Comparison of ENCODE assay signal across 9 mouse cellular contexts in the genomic region with DNA sequence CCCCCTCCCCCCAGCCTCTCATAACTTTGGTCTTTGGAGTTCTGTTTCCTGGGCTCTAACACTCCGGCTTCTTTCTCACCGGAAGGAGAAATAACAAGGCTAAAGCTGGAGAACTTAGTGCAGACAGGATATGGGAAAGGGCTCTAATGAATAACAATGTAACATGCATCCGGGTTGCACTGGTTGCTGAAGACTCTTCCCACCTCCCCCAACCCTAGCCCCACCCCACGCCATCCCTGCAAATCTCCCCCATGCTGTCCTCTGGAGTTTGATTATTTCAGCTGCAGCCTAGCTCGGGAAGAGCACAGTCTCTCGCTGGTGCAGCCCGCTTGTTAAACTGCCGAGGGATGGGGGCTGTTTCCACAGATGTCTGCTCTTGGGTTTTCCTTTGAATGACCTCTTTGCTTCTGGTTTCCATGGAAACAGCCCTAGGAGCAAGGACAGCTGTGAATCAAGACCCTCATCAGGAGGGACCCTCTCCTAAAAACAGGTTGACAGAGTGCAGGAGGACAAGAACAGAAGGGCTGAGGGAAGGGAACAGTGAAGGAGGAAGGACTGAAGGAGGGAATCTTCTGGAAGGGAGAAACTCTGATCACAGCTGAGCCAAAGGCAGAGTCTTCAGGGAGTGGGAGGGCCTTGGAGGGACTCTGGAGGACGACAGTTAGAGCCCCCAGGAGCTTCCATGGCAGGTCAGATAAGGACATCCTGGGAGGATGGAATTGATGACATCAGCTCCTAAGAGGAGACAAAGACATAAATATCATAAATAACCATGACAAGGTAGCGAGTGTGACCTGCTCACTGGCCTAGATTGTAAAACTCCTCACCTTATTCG. TPM values are rescaled to one million over a fixed set of nuclear protein-coding genes. Genes with fewer than 3 reads are reported as not detected.
DNase-seq lines count a peak whose midpoint lies in the region; ATAC-seq and TF ChIP-seq lines count a peak whose summit lies in the region.
"Had no signal": no experiment of that assay in that cellular context is flagged by ENCODE, and none has a peak within 500 bp of the region (broad histone marks: within the 10 kb centered on the region; RNA-seq: fewer than 3 reads in every experiment).

No protein-coding gene starts in this region.

- peaks cover 34% of the 10 kb centered on the region for H3K4me1 ChIP-seq in forebrain, embryonic 12.5 days
- H3K4me1 ChIP-seq in limb, embryonic 15.5 days, result peaks cover 24% of the 10 kb centered on the region
- peaks cover 59% of the 10 kb centered on the region for H3K4me1 ChIP-seq in olfactory bulb, adult 2 months (ENCODE audit: control insufficient read depth, insufficient read depth, low read length)

- no peaks in the 10 kb centered on the region; the same call in 1 of the 2 replicates for H3K27me3 ChIP-seq in forebrain, embryonic 12.5 days
- H3K27me3 ChIP-seq in limb, embryonic 15.5 days, result no peaks in the 10 kb centered on the region

- TF ChIP-seq POLR2A in olfactory bulb, adult 2 months (IDR thresholded peaks at IDR 0.05; ENCODE audit: insufficient read depth, low read depth, low read length), result no peak

- H3K9ac ChIP-seq in forebrain, embryonic 12.5 days, result no peak overlapping the region; the same call in 1 of the 2 replicates
- no peak overlapping the region for H3K9ac ChIP-seq in limb, embryonic 15.5 days

- peak overlapping the region; percentile 21; the same call in 1 of the 2 replicates for H3K4me2 ChIP-seq in forebrain, embryonic 12.5 days
- peak overlapping the region; percentile 17; the same call in 1 of the 2 replicates for H3K4me2 ChIP-seq in limb, embryonic 15.5 days

- no peaks in the 10 kb centered on the region for H3K36me3 ChIP-seq in forebrain, embryonic 12.5 days (replicated peaks)
- H3K36me3 ChIP-seq in limb, embryonic 15.5 days, result no peaks in the 10 kb centered on the region

- intact Hi-C loops in gastrocnemius, postnatal 36 days (cut with DNase I), result loop anchor here (2.0 to 5.0 kb wide), 2 partner anchors 73 to 82 kb away; no protein-coding TSS in a partner anchor

- TF ChIP-seq CTCF in olfactory bulb, adult 2 months (IDR thresholded peaks at IDR 0.05; ENCODE audit: insufficient read depth, low read depth, low read length), result no peak

- H3K9me3 ChIP-seq in forebrain, embryonic 12.5 days, result no peaks in the 10 kb centered on the region
- no peaks in the 10 kb centered on the region for H3K9me3 ChIP-seq in limb, embryonic 15.5 days

- peak overlapping the region; percentile 68 for H3K27ac ChIP-seq in forebrain, embryonic 12.5 days
- H3K27ac ChIP-seq in limb, embryonic 15.5 days, result no peak overlapping the region; the same call in 1 of the 2 replicates
- H3K27ac ChIP-seq in olfactory bulb, adult 2 months (ENCODE audit: insufficient read depth, low read depth, low read length), result peak overlapping the region; percentile 86

- WGBS in forebrain, embryonic 12.5 days, result 20% methylated on average over 11 of the region's 11 CpGs
- 8% methylated on average over 11 of the region's 11 CpGs for WGBS in limb, embryonic 15.5 days
- 13% methylated on average over 11 of the region's 11 CpGs for WGBS in olfactory bulb, adult 2 months

- H3K4me3 ChIP-seq in forebrain, embryonic 12.5 days (replicated peaks), result no peak overlapping the region
- H3K4me3 ChIP-seq in limb, embryonic 15.5 days, result 0 out of 2 replicates have a peak overlapping the region, but pooled peaks have one; percentile 5
- H3K4me3 ChIP-seq in olfactory bulb, adult 2 months (ENCODE audit: insufficient read depth, low read depth, low read length), result no peak overlapping the region
- H3K4me3 ChIP-seq: erythroblast, embryonic 14.5 days had no signal

- peak; percentile 24 for DNase-seq in kidney, postnatal 10 days
- no peak for DNase-seq in kidney, postnatal 36 days
- no peak for DNase-seq in urinary bladder, postnatal 25 days (ENCODE audit: low spot score)
- DNase-seq in gastrocnemius, postnatal 36 days, result no peak
- DNase-seq in cerebellum, postnatal 25 days, result no peak

- peak; percentile 69 for ATAC-seq in forebrain, embryonic 12.5 days (ENCODE audit: low FRiP score)
- ATAC-seq in limb, embryonic 15.5 days (ENCODE audit: insufficient number of reproducible peaks, low FRiP score, low TSS enrichment, low read depth), result 0 out of 2 replicates have a peak, but pooled peaks have one; percentile 23

RNA-seq across cellular contexts. Expression of a gene that starts 5.6 kb away (rescaled TPM):
- polyA plus RNA-seq in forebrain, embryonic 12.5 days (2016; fragmentation: Nextera tagmentation; extraction: Ambion mirVana), result 2.4 and 3.7 TPM in 2 replicates
- polyA plus RNA-seq in limb, embryonic 15.5 days (2015; fragmentation: Nextera tagmentation; extraction: Ambion mirVana), result 0.35 and 0.55 TPM in 2 replicates
- polyA plus RNA-seq in olfactory bulb, adult 2 months (2012; ENCODE audit: insufficient read depth, insufficient read length, low replicate concordance, missing spikeins), result not detected in 2 replicates
- total RNA-seq in gastrocnemius, postnatal 36 days (2021), result not detected
- polyA plus RNA-seq: erythroblast, embryonic 14.5 days had no signal

RNA-seq across cellular contexts. Expression of a gene that starts 27.0 kb away (rescaled TPM):
- 0.05 TPM in 1 of 2 replicates, not detected in the other for polyA plus RNA-seq in forebrain, embryonic 12.5 days (2016; fragmentation: Nextera tagmentation; extraction: Ambion mirVana)
- polyA plus RNA-seq in limb, embryonic 15.5 days (2015; fragmentation: Nextera tagmentation; extraction: Ambion mirVana), result 0.06 and 0.15 TPM in 2 replicates
- polyA plus RNA-seq in olfactory bulb, adult 2 months (2012; ENCODE audit: insufficient read depth, insufficient read length, low replicate concordance, missing spikeins), result not detected in 2 replicates
- total RNA-seq in gastrocnemius, postnatal 36 days (2021), result not detected
- polyA plus RNA-seq: erythroblast, embryonic 14.5 days had no signal

RNA-seq across cellular contexts. Expression of a gene that starts 39.8 kb away (rescaled TPM):
- 116 and 119 TPM in 2 replicates for polyA plus RNA-seq in forebrain, embryonic 12.5 days (2016; fragmentation: Nextera tagmentation; extraction: Ambion mirVana)
- 306 and 309 TPM in 2 replicates for polyA plus RNA-seq in limb, embryonic 15.5 days (2015; fragmentation: Nextera tagmentation; extraction: Ambion mirVana)
- polyA plus RNA-seq in olfactory bulb, adult 2 months (2012; ENCODE audit: insufficient read depth, insufficient read length, low replicate concordance, missing spikeins), result not detected in 2 replicates
- total RNA-seq in gastrocnemius, postnatal 36 days (2021), result 10 to 100 TPM; 20.7 to 27.2 TPM
